In genomic region chr13:70510199-70510598, GRCm38 (mm10) we compare ENCODE assay signal across 20 mouse cellular contexts.
A peak's percentile ranks its signal among the peaks of the same experiment; 100 is the strongest.
DNase-seq lines count a peak whose midpoint lies in the region; ATAC-seq and TF ChIP-seq lines count a peak whose summit lies in the region.
"Had no signal": no experiment of that assay in that cellular context is flagged by ENCODE, and none has a peak within 500 bp of the region (broad histone marks: within the 10 kb centered on the region; RNA-seq: fewer than 3 reads in every experiment).

No protein-coding gene starts in this region.

- H3K27ac ChIP-seq in hindbrain, postnatal 0 days = no peak overlapping the region
- H3K27ac ChIP-seq in hindbrain, embryonic 10.5 days = no peak overlapping the region
- H3K27ac ChIP-seq in lung, postnatal 0 days (ENCODE audit: low read length) = no peak overlapping the region
- H3K27ac ChIP-seq in MEL (ENCODE audit: control insufficient read depth, low read depth, low read length) = no peak overlapping the region
- H3K27ac ChIP-seq in stomach, postnatal 0 days (replicated peaks) = no peak overlapping the region
- H3K27ac ChIP-seq: embryonic facial prominence, embryonic 12.5 days; limb, embryonic 15.5 days; midbrain, embryonic 12.5 days had no signal

- TF ChIP-seq CTCF in hindbrain, postnatal 0 days (IDR thresholded peaks at IDR 0.05; ENCODE audit: low read depth) = peak; percentile 60
- peak; percentile 12; the same call in 1 of the 2 replicates for TF ChIP-seq CTCF in lung, postnatal 0 days (IDR thresholded peaks at IDR 0.05)
- TF ChIP-seq CTCF in MEL (IDR thresholded peaks at IDR 0.05 in 2 of 3, conservative IDR thresholded peaks at IDR 0.05 in 1 of 3; ENCODE audit: control insufficient read depth in 1 of 3, insufficient read depth in 1 of 3, low read depth in 2 of 3, low read length in 3 of 3, poor library complexity in 1 of 3, severe bottlenecking in 1 of 3) = peak in 1 of 3 experiments; percentile 7; a peak in 1 of 6 replicates
- peak; percentile 35 for TF ChIP-seq CTCF in stomach, postnatal 0 days (IDR thresholded peaks at IDR 0.05; ENCODE audit: low read depth)

- no peak overlapping the region for H3K4me3 ChIP-seq in hindbrain, postnatal 0 days (ENCODE audit: low read length)
- no peak overlapping the region for H3K4me3 ChIP-seq in hindbrain, embryonic 10.5 days
- no peak overlapping the region for H3K4me3 ChIP-seq in lung, postnatal 0 days (ENCODE audit: low read depth, low read length)
- H3K4me3 ChIP-seq in MEL (ENCODE audit: control insufficient read depth in 1 of 2, insufficient read depth in 1 of 2, low read depth in 2 of 2, low read length in 2 of 2) = no peak overlapping the region
- no peak overlapping the region for H3K4me3 ChIP-seq in stomach, postnatal 0 days (ENCODE audit: low read depth, low read length)
- H3K4me3 ChIP-seq: embryonic facial prominence, embryonic 12.5 days; heart, embryonic 12.5 days; limb, embryonic 15.5 days; midbrain, embryonic 12.5 days had no signal

- H3K79me2 ChIP-seq in MEL (ENCODE audit: control insufficient read depth, insufficient read depth, low read length, poor library complexity) = no peaks in the 10 kb centered on the region

- H3K27me3 ChIP-seq in hindbrain, postnatal 0 days (ENCODE audit: insufficient read depth, low read length) = no peaks in the 10 kb centered on the region
- no peaks in the 10 kb centered on the region for H3K27me3 ChIP-seq in hindbrain, embryonic 10.5 days (ENCODE audit: insufficient read depth, poor library complexity, severe bottlenecking)
- no peaks in the 10 kb centered on the region for H3K27me3 ChIP-seq in lung, postnatal 0 days (replicated peaks; ENCODE audit: insufficient read depth, low read length)
- H3K27me3 ChIP-seq in MEL (ENCODE audit: control insufficient read depth in 1 of 2, insufficient read depth in 2 of 2, low read length in 2 of 2) = no peaks in the 10 kb centered on the region
- no peaks in the 10 kb centered on the region for H3K27me3 ChIP-seq in stomach, postnatal 0 days (ENCODE audit: control insufficient read depth, insufficient read depth, low read length)
- H3K27me3 ChIP-seq: embryonic facial prominence, embryonic 12.5 days; heart, embryonic 12.5 days; limb, embryonic 15.5 days; midbrain, embryonic 12.5 days had no signal

- H3K36me3 ChIP-seq in hindbrain, postnatal 0 days (ENCODE audit: insufficient read depth, low read length) = no peaks in the 10 kb centered on the region
- H3K36me3 ChIP-seq in hindbrain, embryonic 10.5 days = no peaks in the 10 kb centered on the region
- no peaks in the 10 kb centered on the region for H3K36me3 ChIP-seq in lung, postnatal 0 days (ENCODE audit: insufficient read depth, low read length)
- no peaks in the 10 kb centered on the region for H3K36me3 ChIP-seq in MEL (ENCODE audit: control insufficient read depth in 1 of 2, insufficient read depth in 2 of 2, low read length in 2 of 2)
- no peaks in the 10 kb centered on the region for H3K36me3 ChIP-seq in stomach, postnatal 0 days (ENCODE audit: control insufficient read depth, insufficient read depth, low read length)
- H3K36me3 ChIP-seq: embryonic facial prominence, embryonic 12.5 days; heart, embryonic 12.5 days; limb, embryonic 15.5 days; midbrain, embryonic 12.5 days had no signal

- TF ChIP-seq POLR2A in MEL (IDR thresholded peaks at IDR 0.05; ENCODE audit: control insufficient read depth in 1 of 2, insufficient read depth in 1 of 2, low read depth in 1 of 2, low read length in 2 of 2, poor library complexity in 1 of 2) = no peak

- ATAC-seq in hindbrain, postnatal 0 days = no peak
- ATAC-seq in lung, postnatal 0 days = no peak
- no peak for ATAC-seq in stomach, postnatal 0 days (ENCODE audit: low FRiP score, low TSS enrichment)
- ATAC-seq: inflammation-experienced regulatory T-cells, adult 6 months had no signal

- WGBS in hindbrain, postnatal 0 days = 82% methylated on average over 5 of the region's 5 CpGs
- 78% methylated on average over 5 of the region's 5 CpGs for WGBS in hindbrain, embryonic 10.5 days
- WGBS in lung, postnatal 0 days = 76% methylated on average over 5 of the region's 5 CpGs
- 76% methylated on average over 5 of the region's 5 CpGs for WGBS in stomach, postnatal 0 days

- no peak for TF ChIP-seq EP300 in lung, postnatal 0 days (IDR thresholded peaks at IDR 0.05)
- TF ChIP-seq EP300 in MEL (IDR thresholded peaks at IDR 0.05; ENCODE audit: low read depth in 1 of 2, low read length in 2 of 2) = no peak
- no peak for TF ChIP-seq EP300 in stomach, postnatal 0 days (optimal IDR thresholded peaks at IDR 0.05)

- H3K9ac ChIP-seq in hindbrain, postnatal 0 days (replicated peaks; ENCODE audit: low read length) = no peak overlapping the region
- no peak overlapping the region for H3K9ac ChIP-seq in lung, postnatal 0 days (replicated peaks; ENCODE audit: low read depth)
- H3K9ac ChIP-seq in MEL (ENCODE audit: control insufficient read depth, low read depth, low read length, poor library complexity, severe bottlenecking) = no peak overlapping the region
- H3K9ac ChIP-seq in stomach, postnatal 0 days (ENCODE audit: low read length) = no peak overlapping the region
- H3K9ac ChIP-seq: embryonic facial prominence, embryonic 12.5 days; heart, embryonic 12.5 days; limb, embryonic 15.5 days; midbrain, embryonic 12.5 days had no signal

- no peak overlapping the region for H3K4me2 ChIP-seq in hindbrain, postnatal 0 days (ENCODE audit: low read depth, low read length)
- no peak overlapping the region for H3K4me2 ChIP-seq in lung, postnatal 0 days (replicated peaks; ENCODE audit: low read depth, low read length)
- no peak overlapping the region for H3K4me2 ChIP-seq in stomach, postnatal 0 days (replicated peaks; ENCODE audit: low read depth)
- H3K4me2 ChIP-seq: embryonic facial prominence, embryonic 12.5 days; heart, embryonic 12.5 days; limb, embryonic 15.5 days; midbrain, embryonic 12.5 days had no signal

- TF ChIP-seq RAD21 in MEL (IDR thresholded peaks at IDR 0.05; ENCODE audit: low read depth, low read length) = peak; percentile 3

- no peaks in the 10 kb centered on the region for H3K9me3 ChIP-seq in hindbrain, postnatal 0 days (ENCODE audit: low read length)
- H3K9me3 ChIP-seq in hindbrain, embryonic 10.5 days = no peaks in the 10 kb centered on the region
- no peaks in the 10 kb centered on the region for H3K9me3 ChIP-seq in lung, postnatal 0 days (ENCODE audit: low read length)
- H3K9me3 ChIP-seq in MEL (replicated peaks; ENCODE audit: insufficient read depth, low read length) = no peaks in the 10 kb centered on the region
- no peaks in the 10 kb centered on the region for H3K9me3 ChIP-seq in stomach, postnatal 0 days (ENCODE audit: control insufficient read depth, low read length)
- H3K9me3 ChIP-seq: embryonic facial prominence, embryonic 12.5 days; heart, embryonic 12.5 days; limb, embryonic 15.5 days; midbrain, embryonic 12.5 days had no signal

- peaks cover 8% of the 10 kb centered on the region; the same call in 1 of the 2 replicates for H3K4me1 ChIP-seq in hindbrain, postnatal 0 days (ENCODE audit: insufficient read depth, low read length)
- no peaks in the 10 kb centered on the region; the same call in 1 of the 2 replicates for H3K4me1 ChIP-seq in hindbrain, embryonic 10.5 days (replicated peaks)
- H3K4me1 ChIP-seq in lung, postnatal 0 days (ENCODE audit: insufficient read depth, low read depth, low read length) = no peaks in the 10 kb centered on the region
- H3K4me1 ChIP-seq in MEL (ENCODE audit: control insufficient read depth in 1 of 2, insufficient read depth in 2 of 2, low read length in 2 of 2) = no peaks in the 10 kb centered on the region
- H3K4me1 ChIP-seq in stomach, postnatal 0 days (replicated peaks; ENCODE audit: control insufficient read depth, insufficient read depth) = no peaks in the 10 kb centered on the region
- H3K4me1 ChIP-seq: embryonic facial prominence, embryonic 12.5 days; heart, embryonic 12.5 days; limb, embryonic 15.5 days had no signal

- DNase-seq in hindbrain, postnatal 0 days (ENCODE audit: low spot score) = peak; percentile 38
- no peak for DNase-seq in hindbrain, embryonic 10.5 days (ENCODE audit: low spot score)
- DNase-seq in lung, postnatal 0 days (ENCODE audit: low spot score) = no peak
- DNase-seq in lung, postnatal 10 days = no peak
- no peak for DNase-seq in MEL (ENCODE audit: low read depth, low spot score)
- DNase-seq in stomach, postnatal 0 days (ENCODE audit: low spot score) = no peak
- DNase-seq in adrenal gland, adult 2 months = no peak
- DNase-seq: adrenal gland, postnatal 14 days; cerebellum, adult 9-10 months; gastrocnemius, postnatal 10 days; heart, postnatal 10 days; kidney, adult 2 months; kidney, postnatal 14 days; right cerebral cortex, postnatal 14 days; spleen, adult 18-20 months had no signal

TF ChIP-seq in MEL, 35 proteins besides CTCF, POLR2A, EP300 and RAD21:
- TF ChIP-seq GATA1 (IDR thresholded peaks at IDR 0.05; ENCODE audit: low read depth, low read length) (no peak), TBP (IDR thresholded peaks at IDR 0.05; ENCODE audit: low read depth, low read length) (no peak), NRF1 (IDR thresholded peaks at IDR 0.05; ENCODE audit: insufficient read depth, low read depth, low read length, poor library complexity, severe bottlenecking) (no peak), UBTF (IDR thresholded peaks at IDR 0.05; ENCODE audit: borderline replicate concordance, insufficient read depth, low read depth, low read length) (no peak), MAX (IDR thresholded peaks at IDR 0.05; ENCODE audit: low read length) (no peak), TCF12 (IDR thresholded peaks at IDR 0.05; ENCODE audit: low read depth, low read length) (no peak), NELFE (IDR thresholded peaks at IDR 0.05; ENCODE audit: low read depth, low read length) (no peak), MYB (IDR thresholded peaks at IDR 0.05; ENCODE audit: low read depth, low read length) (no peak), TAL1 (IDR thresholded peaks at IDR 0.05; ENCODE audit: low read length) (no peak), CHD1 (IDR thresholded peaks at IDR 0.05; ENCODE audit: low read depth, low read length) (no peak), BHLHE40 (IDR thresholded peaks at IDR 0.05; ENCODE audit: borderline replicate concordance, low read depth, low read length) (no peak), ZC3H11A (IDR thresholded peaks at IDR 0.05; ENCODE audit: low read depth, low read length) (no peak), ETS1 (IDR thresholded peaks at IDR 0.05; ENCODE audit: low read depth, low read length) (no peak), MAZ (IDR thresholded peaks at IDR 0.05; ENCODE audit: low read depth, low read length) (no peak), GABPA (IDR thresholded peaks at IDR 0.05; ENCODE audit: low read depth, low read length) (no peak), JUND (IDR thresholded peaks at IDR 0.05; ENCODE audit: low read depth, low read length) (no peak)
